Mouse (Mus musculus): ENCODE measurements around the gene Tgoln1. TPM values are rescaled to one million over a fixed set of nuclear protein-coding genes. Genes with fewer than 3 reads are reported as not detected.
A peak's percentile ranks its signal among the peaks of the same experiment; 100 is the strongest.

Gene Tgoln1
- total RNA-seq, 2 experiments from 2014 or later: 46.4 to 47.6 TPM

DNA sequence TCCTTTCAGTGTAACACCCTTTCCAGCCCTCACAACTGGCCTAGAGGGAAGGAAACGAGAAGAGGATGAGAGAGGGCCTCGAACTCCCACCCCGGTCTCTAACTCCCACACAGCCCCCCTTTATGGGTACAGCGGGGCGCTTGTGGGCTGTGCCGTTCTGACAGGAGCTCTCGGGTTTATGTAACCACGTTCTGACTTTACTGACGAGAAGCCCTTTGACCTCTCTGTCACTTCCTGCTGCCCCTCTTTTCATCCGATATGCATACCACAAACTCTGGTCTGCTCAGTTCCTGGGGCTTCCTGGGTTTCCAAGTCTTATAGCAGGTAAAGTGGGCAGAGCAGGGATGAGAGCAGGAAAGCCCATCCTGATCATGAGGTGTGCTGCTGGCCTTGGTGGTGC, 17.5 kb upstream of the Tgoln1 start:
- no peak for DNase-seq
- intact Hi-C loops (cut with DNase I): loop anchor here (5.0 to 10.0 kb wide), 2 partner anchors 33 to 520 kb away; no protein-coding TSS in a partner anchor

DNA sequence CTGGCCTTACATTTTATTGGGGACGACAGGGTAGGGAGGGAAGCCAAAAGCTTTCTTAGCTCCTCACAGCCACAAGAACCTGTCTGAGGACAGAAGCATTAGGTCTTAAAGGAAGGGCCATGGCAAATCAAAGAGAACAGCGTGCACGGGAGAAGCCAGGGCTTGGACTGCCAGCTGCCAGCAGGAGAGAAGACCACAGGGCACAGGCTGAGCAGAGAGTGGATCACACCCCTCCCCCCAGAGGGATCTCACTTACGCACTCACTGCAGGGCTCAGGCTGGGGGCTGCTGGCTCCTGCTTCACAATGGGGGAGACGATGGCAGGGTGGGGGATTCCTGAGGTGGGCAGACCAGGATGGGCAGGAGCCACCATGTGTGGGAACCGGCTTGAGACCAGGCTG, 14.9 kb upstream of the Tgoln1 start:
- intact Hi-C loops (cut with DNase I): loop anchor here (5.0 to 10.0 kb wide), 2 partner anchors 36 to 523 kb away; no protein-coding TSS in a partner anchor
- DNase-seq: no peak

DNA sequence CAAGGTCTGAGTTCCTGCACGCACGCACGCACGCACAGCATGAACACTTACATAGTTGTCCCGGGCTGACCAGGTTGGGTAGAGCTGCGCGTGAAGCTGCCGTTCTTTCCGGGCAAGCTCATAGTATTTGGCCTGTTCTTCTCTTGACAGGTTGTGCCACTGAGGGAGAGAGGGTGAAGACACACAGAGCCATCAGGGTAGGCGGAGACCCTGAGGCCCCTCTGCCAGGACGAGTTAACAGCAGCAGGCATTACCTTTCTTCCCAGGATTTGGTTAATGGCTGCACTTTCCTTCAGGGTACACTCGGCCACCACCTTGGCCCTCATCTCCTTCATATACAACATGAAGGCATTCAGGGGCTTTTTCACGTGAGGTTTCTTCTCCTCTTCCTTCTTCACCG, 14.2 kb upstream of the Tgoln1 start:
- DNase-seq: no peak
- intact Hi-C loops (cut with DNase I): loop anchor here (5.0 to 10.0 kb wide), 2 partner anchors 36 to 524 kb away; no protein-coding TSS in a partner anchor

DNA sequence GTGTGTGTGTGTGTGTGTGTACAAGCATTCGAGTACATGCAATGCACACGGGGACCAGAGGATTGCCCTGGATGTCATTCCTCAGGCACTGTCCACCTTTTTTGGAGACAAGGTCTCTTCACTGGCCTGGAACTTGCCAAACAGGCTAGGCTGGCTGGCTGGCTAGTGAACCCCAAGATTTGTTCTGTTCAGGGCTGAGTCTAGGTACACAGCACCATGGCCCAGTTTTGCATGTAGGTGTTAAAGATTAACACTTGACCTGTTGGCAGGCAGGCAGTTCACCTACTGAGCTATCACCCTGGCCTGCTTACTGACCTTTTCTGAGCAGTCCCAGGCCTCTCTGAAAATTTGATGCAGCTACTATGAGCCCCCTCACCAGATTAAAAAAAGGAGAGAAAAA, 13.6 kb upstream of the Tgoln1 start:
- DNase-seq: no peak
- intact Hi-C loops (cut with DNase I): loop anchor here (5.0 to 10.0 kb wide), 2 partner anchors 37 to 524 kb away; no protein-coding TSS in a partner anchor

DNA sequence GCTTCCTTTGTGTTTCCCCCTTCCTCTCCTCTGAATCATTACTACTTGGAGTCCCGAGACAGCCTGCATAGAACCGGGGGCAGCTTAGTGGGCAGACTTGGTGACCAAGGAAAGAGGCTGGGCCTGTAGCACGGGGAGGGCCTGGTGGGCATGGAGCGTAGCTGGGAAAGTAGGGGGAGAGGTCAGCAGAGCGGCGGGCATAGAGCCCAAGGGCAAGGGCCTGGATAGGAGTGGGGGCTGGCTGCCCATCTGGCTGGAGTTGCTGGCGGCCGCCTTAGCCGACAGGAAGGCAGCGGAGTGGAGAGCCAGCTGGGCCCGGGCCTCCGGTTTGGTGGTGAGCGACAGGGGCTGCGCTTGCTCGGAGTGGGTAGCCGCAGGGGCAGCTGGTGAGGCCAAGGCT, 10.5 kb upstream of the Tgoln1 start:
- intact Hi-C loops (cut with DNase I): no loop called here
- DNase-seq: no peak

- intact Hi-C loops (cut with DNase I): no loop called here
- no peak for DNase-seq
Measured at GRCm38 (mm10) chr6:72626391-72626790, 9.6 kb upstream of the Tgoln1 start.

DNA sequence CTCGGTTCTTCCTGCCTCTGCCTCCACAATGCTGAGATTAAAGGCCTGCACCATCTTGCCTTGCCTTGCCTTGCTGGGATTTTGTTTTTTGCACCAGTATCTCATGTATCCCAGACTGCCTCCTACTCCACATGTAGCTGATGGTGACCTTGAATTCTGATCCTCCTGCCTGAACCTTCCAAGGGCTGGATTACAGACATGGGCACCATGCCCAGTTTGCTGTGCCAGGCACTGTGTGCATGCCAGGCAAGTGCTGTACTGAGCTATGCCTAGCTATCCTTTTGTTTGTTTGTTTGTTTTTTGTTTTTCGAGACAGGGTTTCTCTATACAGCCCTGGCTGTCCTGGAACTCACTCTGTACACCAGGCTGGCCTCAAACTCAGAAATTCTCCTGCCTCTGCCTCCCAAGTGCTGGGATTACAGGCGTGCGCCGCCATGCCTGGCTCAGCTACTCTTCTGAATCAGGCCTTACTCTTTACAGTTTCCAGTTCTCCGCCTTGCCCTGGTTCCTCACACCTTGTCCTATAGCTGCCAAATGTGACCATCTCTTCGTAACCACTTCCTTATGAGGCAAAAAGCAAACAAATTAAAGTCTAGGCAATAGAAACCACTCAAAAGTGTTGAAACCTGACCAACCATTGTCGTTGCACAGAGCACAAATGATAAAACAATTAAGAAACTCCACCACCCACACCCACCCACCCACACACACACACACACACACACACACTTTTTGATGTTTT, 7.0 kb upstream of the Tgoln1 start:
- intact Hi-C loops (cut with DNase I): no loop called here
- DNase-seq: peak; percentile 40 to 44

DNA sequence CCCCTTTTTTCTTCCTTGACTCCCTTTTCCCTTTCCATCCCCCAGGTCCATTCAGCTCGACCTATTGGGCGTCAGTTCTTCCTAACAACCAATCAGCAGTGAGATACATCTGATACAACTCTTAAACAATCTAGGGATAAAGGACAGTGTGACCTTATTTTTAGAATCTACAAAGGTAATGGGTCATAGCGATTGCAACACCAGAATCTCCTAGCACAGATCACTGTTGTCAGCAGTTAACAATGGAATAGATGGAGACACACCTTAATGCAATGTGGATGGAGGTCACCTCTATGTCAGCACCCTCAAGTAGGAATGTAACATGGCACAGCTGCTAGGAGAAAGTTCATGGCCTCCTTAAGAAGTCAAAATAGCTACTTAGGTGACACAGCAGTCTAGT, 6.1 kb upstream of the Tgoln1 start:
- intact Hi-C loops (cut with DNase I): no loop called here
- no peak for DNase-seq

- DNase-seq: no peak
- intact Hi-C loops (cut with DNase I): no loop called here
Measured at GRCm38 (mm10) chr6:72620920-72621319, 4.1 kb upstream of the Tgoln1 start.

DNA sequence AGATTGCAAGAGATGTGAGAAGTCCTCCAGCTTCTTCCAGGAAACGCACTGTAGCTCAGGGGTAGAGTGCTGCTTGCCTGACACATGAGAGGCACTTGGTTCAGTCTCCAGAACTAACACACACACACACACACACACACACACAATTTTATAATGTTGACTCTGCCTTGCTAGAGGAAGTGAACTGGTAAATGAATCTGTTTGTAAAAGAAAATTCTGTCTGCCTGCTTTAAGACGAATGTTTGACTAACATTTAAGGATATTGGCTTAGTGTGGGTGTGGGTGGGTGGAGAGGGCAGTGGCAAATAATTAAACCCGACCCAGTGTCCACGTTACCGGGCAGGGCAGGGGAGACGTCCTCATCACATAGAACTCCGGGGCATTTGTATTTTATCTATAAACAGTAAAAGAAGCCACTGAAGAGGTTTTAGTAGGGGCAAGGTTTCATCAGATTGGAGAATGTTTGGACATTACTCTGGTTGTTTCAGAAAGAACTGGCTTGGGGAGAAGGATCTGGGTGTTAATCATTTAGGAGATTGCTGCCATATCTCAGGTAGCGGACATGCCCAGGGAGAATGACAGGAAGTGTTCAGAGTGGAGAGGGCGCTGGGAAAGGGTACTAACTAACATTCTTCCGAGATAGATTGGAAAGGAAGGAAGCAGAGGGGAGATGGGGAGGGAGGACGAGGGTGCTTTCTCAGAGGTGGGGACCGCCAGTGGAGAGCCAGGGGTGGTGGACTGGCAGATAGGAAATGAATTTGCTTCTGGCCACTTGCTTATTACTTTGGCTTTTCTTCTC, 3.1 kb upstream of the Tgoln1 start:
- no peak for DNase-seq
- intact Hi-C loops (cut with DNase I): no loop called here

GRCm38 (mm10) chr6:72615561-72616375, 1.0 kb downstream of the Tgoln1 start:
- DNase-seq: no peak
- intact Hi-C loops (cut with DNase I): no loop called here

- DNase-seq: no peak
- intact Hi-C loops (cut with DNase I): no loop called here
Measured at GRCm38 (mm10) chr6:72615151-72615550, 1.6 kb downstream of the Tgoln1 start.

DNA sequence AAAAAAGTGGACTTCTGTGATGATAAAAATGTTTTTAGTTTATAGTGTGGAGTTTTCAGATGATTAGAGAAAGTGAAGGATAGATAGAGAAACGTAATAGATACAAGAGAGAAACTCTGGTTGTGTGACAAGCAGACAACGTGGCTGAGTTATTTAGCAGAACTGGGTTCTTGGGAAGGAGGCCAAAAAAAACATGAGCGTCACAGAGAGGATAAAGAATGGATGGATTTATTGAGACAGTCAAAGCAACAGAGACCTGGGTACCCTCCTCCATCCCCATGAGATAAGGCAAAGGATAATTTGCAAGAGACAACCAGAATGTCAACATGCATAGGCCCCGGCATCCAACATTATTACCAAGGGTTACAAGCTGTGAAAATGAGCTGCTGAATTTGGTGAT, 6.5 kb downstream of the Tgoln1 start:
- intact Hi-C loops (cut with DNase I): no loop called here
- DNase-seq: no peak

DNA sequence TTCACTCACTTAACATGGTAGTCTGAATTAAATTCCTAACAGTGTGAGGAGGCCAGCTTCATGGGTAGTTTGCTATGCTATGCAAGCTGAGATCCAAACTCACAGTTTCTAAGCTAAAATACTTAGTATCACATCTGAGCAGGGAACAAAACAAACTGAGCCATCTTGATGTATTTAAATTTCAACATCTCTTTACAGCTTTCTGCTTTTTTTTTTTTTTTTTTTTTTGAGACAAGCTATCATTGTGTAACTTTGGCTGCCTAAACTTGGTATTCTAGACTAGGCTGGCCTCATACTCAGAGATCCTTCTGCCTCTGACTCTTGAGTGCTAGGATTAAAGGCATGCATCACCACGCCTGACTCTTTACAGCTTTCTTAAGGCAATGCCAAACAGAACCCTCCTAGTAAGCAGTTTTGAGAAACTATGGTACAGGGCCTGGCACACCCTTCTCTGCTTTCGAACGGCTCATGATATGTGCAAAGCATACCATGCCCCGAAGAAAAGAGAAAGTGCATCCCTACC, 8.1 kb downstream of the Tgoln1 start:
- intact Hi-C loops (cut with DNase I): no loop called here

DNA sequence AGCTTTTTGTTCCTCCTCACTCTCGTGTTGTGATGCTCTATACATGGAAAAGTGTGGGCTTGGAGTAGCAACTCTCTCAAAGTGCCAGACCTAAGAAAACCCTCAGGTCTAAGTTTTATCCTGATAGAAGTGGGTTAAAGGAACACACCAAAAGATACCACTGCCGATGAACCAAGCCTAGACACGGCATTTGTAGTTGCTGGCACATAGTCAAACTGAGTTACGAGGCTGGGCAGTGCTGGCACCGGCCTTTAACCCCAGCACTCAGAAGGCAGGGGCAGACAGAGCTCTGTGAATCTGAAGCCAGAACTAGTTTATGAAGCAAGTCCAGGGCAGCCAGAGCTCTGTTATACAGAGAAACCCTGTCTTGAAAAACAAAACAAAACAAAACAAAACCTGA, 9.1 kb downstream of the Tgoln1 start:
- DNase-seq: no peak
- intact Hi-C loops (cut with DNase I): no loop called here

More for the DNA sequence above, 8.1 kb downstream of the Tgoln1 start:
- DNase-seq: no peak

DNA sequence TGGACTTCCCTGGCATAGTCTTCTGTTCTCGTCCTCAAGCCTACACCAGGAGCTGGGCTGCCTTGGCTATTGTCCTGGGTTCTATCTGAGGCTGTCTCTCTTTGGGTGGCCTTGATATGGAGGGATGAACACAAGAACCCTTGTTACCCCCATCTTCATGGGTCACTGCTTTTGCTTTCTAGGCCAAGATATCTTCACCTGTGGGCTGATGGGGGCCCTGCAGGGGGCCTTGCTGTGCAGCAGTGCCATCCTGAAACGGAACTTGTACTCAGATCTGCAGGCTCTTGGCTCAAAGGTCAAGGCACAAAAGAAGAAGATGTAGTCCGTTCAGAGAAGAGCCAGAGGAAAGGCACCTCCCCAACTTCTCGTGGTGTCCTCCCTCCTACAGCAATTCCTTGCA, 9.7 kb downstream of the Tgoln1 start:
- DNase-seq: no peak
- intact Hi-C loops (cut with DNase I): no loop called here

- intact Hi-C loops (cut with DNase I): no loop called here
- no peak for DNase-seq
Measured at GRCm38 (mm10) chr6:72604066-72604465, 12.7 kb downstream of the Tgoln1 start.

DNA sequence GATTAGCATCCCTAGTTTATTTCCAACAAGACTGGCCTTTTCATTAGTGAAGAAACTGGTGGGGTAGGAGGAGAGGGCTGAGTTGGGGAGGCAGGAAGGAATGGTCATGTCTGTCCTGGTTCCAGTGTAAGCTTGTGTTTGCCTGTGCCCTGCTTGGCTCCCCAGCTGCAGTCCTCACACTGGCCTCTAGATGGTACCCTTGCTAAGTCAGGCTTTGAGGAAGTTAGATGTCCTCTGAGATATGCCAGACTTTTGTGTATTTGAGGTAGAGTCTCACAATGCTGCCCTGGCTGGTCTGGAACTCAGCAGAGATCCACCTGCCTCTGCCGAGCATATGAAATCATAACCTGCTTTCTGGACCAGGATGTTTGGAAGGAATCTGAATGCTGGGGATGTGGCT, 15.1 kb downstream of the Tgoln1 start:
- DNase-seq: peak; percentile 79 to 89
- intact Hi-C loops (cut with DNase I): no loop called here

DNA sequence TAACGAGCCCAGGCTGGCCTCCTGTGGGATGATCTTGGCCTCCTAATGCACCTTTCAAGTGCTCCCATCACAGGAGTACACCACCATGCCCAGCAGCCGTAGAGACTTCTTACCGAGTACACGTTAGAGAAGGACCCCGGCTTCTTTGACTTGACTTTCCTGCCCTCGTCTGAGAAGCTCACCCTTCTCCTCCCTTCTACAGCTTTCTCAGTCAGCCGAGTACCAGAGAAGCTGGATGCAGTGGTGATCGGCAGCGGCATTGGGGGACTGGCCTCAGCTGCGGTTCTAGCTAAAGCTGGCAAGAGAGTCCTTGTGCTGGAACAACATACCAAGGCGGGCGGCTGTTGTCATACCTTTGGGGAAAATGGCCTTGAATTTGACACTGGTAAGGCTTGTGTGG, 16.0 kb downstream of the Tgoln1 start:
- DNase-seq: no peak
- intact Hi-C loops (cut with DNase I): no loop called here

GRCm38 (mm10) chr6:72600216-72600615, 16.6 kb downstream of the Tgoln1 start:
- no peak for DNase-seq
- intact Hi-C loops (cut with DNase I): no loop called here
